Mouse (Mus musculus) lung, postnatal 10 days (tissue): ENCODE data around the gene Dkkl1.

Source experiments
- DNase-seq: peaks from one replicate; pipeline ENCODE4 v3.0.0; 2021

The Dkkl1 gene

DNA sequence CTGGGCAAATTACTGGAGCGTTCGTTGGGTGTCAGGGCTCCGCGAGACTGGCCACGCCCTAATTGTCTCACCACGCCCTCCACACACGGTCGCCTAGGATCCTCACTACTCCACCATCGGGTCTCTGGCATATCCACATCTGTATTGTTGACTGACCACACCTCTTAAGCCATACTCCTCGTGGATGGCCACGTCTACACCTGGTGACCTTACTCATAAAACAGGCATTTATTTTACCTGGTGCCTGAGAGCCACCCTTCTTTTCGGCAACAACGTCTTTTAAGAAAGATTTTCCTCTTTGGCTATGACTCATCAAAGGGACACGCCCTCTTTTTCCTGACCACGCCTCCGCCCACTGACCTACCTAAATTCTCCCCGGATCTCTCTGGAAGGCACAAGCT, at the start of gene Dkkl1:
Gene Dkkl1 (minus strand): TSS at position 297 of the 401 bp plus-strand sequence.
- DNase-seq: no peak

DNA sequence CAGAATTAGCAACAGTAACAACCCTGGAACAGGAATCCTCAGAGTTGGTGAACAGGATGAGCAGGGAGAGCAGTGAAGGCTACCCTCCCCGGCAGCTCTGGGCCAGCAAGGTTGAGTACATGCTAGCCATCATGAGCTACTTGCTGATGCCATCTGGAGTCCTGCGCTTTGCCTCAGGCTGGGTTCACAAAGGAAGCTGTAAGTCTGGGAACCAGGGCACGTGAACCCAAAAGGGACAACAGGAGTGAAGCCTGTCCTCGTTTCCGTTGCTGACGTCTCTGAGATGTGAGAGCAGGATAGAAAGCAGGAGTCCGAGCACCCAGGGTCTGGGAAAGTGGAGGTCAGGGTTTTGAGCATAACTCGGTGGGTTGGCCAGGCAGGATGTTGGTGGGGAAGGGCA, 47.3 kb upstream of the Dkkl1 start:
- DNase-seq: no peak

DNA sequence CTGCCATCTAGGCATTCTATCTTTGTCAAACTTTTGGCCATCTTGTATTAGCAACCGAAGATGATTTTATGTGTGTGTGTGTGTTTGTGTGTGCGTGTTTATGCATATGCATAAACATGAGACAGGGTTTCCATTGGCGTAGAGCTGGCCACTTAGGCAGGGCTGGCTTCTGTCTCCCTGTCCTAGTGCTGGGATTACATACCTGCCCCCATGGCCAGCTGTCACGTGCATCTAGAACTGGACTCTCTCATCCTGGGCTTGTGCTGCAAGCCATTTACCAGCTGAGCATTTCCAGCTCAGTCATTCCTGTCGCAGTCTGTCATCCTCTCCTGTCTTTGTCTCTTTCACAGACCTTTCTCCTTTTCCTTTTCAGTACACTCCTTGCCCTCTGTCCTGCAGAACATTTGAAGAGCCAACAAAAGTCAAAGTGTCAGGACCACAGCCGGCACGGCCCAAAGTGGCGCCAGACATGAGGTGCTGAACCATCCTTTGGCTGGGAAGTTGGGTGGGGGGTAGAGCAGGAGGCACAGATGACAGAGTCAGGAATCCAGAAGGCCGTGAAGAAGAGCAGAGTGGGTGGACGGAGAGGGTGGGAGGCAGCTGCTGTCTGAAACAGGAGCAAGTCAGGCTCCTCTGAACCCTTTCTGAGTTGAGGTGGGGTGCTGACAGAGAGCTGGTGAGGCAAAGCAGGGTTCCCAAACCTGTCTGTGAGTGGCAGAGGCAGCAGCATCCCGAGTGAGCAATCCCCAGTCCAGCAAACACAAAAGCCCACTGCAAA, 45.3 kb upstream of the Dkkl1 start:
- DNase-seq: no peak

DNA sequence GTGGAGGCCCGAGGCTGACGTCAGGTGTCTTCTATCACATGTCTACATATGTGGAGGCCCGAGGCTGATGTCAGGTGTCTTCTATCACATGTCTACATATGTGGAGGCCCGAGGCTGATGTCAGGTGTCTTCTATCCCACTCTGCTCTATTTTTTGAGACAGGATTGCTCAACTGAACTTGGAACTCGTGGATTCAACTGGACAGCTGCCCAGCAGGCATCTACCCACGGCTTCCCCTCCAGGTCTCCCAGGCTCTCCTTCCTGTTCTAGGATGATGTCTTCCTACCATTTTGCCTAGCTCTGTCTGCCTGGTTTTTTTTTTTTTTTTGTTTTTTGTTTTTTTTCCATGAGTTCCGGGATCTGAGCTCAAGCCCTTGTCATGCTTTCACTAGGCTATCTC, 43.9 kb upstream of the Dkkl1 start:
- peak; percentile 56 for DNase-seq

DNA sequence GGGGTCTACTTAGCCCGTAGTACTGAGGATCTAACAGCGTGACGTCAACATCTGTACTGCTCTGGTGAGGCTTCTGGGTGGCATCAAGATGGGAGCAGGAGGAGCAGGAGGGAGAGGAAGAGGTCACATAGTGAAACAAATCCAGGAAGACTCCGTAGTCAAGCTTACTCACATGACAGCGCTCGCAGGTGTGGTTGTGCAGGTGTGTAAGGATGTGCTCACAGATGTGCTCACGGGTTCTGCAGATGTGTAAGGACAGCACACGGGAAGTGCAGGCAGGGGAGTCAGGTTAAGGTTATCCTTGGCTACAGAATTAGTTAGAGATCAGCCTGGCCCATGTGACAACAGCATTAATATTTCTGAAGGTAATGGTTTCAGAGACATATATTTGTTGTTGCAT, 41.9 kb upstream of the Dkkl1 start:
- no peak for DNase-seq

DNA sequence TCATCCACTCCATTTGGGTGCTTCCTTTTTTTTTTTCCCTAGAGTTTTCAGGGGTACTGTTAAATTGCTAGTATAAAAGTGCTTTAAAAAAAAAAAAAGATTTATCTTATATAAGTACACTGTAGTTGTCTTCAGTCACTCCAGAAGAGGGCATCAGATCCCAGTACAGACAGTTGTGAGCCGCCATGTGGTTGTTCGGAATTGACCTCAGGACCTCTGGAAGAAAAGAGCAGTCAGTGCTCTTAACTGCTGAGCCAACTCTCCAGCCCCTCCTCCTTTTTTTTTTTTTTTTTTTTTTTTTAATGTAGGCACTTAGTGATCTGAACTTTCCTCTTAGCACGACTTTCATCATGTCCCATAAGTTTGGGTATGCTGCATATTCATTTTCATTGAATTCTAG, 35.7 kb upstream of the Dkkl1 start:
- no peak for DNase-seq

DNA sequence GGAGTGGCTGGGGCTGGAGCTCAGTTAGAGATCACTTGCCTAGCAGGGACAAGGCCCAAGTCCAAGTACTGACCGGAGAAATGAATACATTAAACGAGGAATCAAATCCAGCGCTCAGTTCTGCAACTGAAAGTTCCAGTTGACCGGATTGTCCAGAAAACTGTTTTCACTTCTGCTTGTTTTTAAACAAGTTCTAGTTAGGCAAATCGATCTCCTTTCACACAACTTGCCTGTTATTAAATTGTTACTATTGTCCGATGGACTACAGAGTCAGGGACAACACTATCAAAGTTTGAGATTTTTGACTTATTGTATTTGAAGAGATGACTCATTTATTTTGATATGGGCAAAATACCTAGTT, 29.4 kb upstream of the Dkkl1 start:
- DNase-seq: no peak

DNA sequence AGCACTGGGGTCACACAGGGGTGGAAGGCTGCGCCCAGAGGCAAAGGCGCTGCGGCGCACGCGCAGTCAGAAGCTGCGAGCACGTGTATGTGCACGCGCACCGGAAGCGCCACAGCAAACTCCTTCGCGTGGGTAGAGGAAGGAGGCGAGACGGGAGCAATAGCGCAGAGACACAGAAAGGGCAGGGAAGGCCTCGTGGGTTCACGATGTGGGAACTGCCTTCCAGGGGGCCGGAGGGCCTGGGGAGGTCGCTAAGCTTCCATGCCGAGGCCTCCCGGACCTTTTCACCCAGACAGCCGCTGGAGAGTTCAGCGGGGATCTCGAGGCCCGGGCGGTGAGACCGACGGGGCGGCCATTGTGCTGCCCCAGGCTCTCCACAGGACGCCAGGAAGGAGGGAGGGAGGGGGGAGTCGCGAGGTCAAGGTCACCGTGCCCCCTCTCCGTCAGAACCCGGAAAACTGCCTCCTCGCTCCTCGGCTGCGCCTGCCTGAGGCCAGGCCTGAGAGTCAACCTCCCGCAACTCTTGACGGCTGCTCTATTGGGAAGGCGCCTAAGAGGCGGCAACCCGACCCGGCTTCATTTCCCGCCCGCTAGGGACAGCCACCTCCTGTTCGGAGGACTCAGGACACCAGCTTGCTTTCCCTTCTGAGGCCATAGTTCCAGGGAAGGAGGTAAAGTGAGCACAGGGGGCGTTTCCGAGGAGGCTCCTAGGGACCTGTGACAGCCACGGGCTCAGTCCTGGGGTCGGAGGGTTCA, 28.9 kb upstream of the Dkkl1 start, which contains the start of gene Slc6a16:
Gene Slc6a16 (plus strand): TSS at position 453 of the 756 bp plus-strand sequence.
- DNase-seq: peak; percentile 42

DNA sequence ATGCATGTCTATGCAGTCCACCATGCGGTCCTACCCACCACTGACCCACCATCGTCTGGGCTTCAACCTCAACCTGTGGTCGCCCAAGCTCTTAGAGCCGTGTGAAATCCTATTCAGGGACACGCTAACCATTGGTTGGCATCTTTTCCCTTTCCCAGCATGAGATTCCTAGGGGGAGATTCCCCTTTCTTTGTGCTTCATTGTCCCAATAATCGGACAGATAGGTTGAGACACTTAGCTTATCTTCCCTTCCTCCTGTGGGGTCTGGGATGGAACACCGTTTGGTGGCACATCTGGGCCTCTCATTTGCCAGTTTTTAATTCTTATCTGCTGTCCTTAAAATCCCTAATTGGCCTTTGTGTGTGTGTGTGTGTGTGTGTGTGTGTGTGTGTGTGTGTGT, 28.2 kb upstream of the Dkkl1 start:
- DNase-seq: no peak

DNA sequence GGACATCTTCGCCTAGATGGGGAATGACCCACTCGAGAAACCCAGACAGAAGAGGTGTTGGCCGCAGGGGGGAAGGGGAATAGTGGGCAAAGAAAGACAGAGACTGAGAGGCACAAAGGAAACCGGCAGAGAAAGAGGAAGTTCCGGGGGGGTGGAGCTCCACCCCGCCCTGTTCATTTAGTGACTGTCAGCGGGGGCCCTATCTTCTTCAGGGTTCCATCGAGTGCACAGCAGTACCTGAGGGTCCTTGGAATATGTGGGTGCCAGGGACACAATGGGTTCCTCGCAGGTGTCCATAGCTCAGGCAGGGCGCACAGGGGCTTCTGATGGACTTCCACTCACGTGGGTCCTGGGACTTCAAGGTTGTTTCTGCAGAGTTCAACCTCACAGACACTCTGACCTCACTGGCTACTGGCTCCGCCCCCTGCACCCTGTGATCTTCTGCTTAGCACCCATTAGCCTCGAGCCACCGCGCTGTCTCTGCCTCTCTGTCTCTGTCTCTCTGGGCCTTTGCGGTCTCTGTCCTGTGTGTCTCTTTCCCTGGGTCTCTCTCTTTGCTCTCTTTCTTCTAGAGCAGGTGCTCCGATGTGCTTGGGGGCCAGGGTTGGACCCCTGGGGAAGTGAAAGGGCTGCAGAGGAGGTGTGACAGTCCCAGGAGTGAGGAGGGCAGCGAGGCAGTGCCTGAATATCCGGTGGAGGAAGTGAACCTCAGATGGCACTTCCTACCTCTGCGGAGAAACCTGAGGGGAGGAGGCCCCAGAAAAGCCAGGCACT, 27.0 kb upstream of the Dkkl1 start, which contains the start of gene Cd37:
Gene Cd37 (minus strand): TSS at position 393 of the 774 bp plus-strand sequence.
- DNase-seq: peak; percentile 39

DNA sequence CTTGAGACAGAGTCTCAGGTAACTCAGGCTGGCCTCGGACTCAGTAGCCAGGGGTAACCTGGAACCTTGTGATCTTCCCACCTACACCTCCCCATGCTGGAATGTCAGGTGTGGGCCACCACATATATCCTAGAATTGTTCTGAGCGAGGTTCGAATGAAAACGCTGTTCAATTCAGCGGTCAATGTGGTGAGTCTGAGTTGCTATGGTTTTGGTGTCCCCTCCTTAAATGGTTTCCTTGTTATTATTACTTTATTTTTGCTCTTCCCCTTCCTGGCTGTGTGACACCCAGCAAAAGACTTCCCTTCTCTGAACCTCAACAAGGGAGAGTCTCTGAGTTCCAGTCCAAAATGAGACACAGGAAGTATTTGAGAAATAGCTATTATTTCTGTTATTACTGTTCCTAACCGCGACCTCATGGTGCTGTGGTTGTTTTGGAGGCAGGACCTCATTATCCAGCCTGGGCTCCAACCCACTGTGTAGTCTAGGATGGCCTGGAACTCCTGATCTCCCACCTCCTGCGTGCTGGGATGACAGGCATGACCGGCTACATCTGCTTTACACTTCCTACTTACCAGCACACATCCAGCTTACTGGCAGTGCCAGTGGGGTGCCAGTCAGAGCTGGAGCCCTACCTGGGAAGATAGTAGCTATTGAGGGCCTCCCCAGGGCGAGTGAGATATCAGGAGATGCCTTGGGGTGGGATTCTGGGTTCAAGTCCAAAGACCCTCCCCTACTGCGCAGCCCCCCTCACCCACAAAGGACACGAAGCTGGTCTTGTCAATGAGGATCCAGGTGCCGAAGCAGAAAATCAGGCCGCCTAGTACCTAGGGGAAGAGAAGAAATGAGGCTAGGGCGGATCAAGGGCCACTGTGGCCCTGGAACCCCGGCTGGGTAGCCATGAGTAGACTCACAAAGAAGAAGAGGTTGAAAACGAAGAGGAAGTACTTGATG, 26.1 kb upstream of the Dkkl1 start:
- no peak for DNase-seq

DNA sequence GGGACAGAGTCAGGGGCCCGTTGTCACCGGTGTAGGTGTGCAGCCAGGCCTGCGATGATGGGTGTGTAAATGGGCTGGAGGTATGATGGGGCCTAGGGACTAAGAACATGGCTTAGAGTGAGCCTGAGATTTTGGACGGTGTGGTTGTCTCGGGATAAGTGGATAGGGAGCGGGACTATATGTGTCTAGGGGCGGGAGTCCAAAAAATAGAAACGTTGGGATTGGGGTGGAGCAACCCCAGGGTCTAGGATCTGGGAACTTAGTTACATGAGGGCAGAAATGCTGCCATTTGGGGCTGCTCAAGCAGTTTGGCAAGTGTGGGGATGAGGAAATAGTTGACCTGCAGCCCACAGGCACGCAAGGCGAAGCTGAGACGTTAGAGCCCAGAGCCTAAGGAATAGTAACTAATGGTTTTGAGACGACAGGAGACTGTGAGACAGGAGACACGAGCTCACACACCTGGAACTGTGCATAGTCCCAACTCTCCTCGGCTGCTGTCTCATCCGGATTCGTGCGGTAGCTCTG, 23.8 kb upstream of the Dkkl1 start:
- DNase-seq: no peak

DNA sequence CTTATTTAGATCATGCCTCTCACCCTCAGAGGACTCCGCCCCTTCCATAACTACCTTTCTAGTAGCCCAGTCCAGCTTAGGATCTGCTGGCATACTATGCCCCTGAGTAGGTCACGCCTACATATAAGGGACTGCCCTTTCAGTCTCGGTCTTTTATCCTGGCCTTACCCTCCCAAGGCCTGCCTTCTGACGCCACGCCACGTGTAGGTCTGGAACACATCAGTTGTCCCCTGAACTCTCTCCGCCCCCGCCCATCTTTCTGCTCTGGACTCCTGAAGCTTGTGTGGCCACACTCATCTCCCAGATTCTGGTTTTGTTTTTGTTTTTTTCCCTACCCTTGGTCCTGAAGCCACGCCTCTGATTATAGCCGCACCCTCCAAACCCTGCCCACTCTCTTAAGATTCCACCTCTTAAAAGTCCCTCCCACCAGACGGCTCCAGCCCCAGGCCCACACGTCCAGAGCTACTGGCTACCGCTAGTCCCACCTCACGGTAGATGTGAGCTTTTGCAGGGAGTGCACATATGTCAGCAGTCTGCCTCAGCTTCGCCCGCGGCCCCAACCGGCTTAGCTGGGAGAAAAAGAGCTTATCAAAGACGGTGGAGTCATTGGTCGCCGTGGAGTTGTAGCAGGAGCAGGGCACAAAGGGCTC, 23.1 kb upstream of the Dkkl1 start:
- DNase-seq: peak; percentile 74

DNA sequence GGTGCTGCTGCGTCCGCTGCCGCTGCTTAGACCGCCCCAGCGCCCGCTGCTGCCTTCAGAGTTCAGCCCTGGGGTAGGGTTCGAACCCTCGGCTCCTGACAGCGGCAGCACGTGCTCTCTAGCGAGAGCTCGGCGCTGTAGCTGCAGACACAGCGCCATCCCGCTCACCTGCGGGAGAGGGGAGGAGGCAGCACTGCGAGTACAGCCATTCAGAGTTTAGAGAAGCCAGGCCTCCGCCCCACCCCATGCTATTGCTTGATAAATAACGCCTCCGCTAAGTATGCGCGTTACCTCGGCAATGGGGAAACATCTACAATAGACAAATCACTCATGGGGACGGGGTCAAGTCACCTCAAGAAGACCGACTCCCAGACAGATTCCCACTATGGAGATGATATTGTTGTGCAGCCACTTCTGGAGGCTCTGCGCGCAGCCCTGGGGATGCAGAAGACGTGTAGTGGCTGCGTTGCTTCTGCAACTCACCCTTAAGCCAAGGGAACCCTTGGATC, 22.4 kb upstream of the Dkkl1 start:
- DNase-seq: no peak

DNA sequence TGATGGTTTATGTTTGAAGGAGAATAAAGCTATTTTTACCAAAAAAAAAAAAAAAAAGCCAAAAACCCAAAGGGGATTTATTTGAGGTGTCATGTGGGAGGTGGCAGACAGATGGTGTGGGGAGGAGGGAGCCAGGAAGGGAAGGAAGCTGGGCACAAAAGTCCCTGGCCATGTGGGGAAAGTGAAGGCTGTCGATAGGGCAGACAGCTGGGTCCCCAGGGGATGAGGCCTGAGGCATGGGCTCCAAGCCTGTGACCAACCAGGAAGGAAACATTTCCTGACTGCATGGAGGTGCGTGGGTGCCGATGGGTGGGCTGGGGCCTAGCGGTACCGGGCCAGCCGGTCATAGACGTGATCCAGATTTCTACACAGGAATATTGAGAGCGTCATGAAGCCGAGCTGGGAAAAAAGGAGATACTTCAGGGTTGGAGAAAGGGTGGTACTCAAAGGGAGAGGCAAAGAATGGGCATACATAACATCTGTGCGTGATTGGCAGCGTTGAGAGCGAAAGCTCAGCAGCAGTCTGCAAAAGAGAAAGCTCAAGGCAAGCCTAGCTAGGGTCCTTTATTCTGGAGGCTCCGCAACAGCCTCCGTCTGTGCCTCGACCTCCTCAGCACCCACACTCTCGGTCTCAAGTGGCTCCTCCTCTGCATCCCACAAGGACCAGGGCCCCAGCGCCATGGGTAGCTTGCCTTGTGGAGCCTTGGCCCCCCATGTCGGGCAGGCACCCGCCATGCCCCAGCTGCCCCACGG, 21.8 kb upstream of the Dkkl1 start:
- DNase-seq: no peak

DNA sequence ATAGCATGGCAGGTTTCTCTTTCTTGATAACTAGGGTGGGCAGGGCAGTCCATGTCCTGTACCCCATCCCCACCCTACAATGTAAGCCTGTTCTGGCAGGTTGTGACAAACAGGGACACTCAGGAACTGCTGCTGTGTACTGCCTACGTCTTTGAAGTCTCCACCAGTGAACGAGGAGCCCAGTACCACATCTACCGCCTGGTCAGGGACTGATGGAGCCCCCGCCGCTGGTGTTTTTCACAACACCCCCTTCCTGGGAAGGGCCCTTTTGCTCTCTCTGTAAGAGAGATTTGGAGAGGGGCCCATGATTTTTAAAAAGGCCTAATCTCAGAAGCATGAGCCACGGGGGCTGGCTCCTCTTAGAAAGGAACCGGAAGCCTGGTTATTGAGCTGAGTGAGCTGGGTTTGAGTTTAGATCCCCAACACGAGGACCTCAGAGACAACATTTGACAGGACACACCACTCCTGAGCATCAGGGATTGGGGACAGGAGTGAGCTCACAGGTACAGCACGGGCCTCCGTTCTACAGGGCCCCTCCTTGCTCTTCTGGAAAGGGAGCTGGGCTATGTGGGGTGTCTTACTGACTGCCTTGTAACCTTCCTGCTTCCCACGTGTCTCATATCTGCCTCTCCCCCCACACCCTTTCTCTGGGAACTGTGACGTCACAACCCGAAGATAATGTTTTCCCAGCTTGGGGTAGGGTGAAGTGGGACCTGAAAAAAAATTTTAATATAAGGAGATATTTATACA, 20.9 kb upstream of the Dkkl1 start:
- DNase-seq: no peak

DNA sequence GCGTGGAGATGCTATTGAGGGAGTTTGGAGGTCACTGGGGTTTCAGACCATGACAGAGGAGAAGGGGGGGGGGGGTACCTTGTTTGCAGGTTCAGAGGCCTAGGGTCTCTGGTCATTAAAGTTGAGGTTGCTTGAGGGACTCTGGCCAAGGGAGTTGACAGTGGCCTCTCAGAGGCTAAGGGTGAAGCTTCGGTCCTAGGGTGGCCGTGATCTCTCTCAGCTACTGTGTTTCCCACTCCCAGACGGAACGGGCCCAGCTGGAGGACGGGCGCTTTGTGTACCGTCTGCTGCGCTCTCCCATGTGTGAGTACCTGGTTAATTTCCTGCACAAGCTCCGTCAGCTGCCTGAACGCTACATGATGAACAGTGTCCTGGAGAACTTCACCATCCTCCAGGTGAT, 20.0 kb upstream of the Dkkl1 start:
- no peak for DNase-seq

DNA sequence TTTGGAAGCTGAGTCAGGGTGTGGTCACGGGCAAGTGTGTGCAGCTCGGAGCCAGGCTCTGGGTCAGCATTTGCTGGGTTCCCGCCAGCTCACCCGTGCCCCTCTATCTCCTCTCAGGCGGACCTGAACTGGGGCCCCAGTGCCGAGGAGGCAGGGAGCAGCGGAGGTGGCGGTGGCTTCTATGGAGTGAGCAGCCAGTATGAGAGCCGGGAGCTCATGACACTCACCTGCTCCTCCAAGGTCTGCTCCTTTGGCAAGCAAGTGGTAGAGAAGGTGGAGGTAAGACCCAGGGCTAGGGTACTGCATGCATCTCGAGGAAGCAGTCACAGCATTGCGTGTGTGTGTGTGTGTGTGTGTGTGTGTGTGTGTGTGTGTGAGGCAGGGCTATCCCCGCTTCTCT, 19.2 kb upstream of the Dkkl1 start:
- no peak for DNase-seq

DNA sequence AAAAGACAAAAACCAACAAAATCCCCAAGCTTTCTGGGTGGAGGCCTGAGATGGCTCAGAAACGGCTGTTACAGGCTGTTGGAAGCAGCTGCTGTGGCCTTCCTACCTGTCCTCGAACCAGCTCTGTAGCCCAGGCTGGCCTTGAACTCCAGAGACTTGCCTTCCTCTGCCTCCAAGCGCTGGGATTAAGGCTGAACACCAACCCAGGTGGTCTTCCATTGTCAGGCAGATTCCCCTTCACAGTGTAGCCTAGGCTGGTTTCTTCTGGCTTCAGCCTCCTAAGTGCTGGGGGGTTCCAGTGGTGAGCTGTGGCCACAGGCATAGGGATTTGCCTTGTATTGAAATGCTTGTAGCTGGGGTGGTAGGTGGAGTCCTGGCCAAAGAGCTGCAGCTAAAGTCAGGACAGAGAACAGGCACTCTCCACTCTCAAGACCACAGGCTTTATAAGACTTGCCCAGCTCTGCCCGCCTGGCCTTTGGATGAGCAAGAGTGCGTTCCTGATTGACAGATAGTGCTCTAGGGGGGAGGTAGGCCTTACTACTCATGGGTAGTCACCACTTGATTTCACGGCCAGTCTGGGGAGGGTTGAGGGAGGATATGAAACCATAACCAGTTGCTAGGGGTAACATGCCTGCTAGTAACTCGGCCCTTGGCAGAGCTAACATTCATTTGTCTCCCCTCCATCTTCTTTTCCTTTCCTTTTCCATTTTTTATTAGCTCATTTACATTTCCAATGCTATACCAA, 17.7 kb upstream of the Dkkl1 start:
- DNase-seq: no peak
